In genomic region chr4:145744935-145745644, GRCm38 (mm10) we compare ENCODE assay signal across 8 mouse cellular contexts.
DNase-seq lines count a peak whose midpoint lies in the region; ATAC-seq lines count a peak whose summit lies in the region.
"Not testable (repeated sequence)": the region's sequence is repeated elsewhere in the genome, so short reads cannot be mapped to it uniquely, and the experiment has no call there.

No protein-coding gene starts in this region.

- H3K4me3 ChIP-seq in embryonic facial prominence, embryonic 15.5 days (replicated peaks): peak overlapping the region; percentile 34
- H3K4me3 ChIP-seq in heart, embryonic 12.5 days: peak overlapping the region; percentile 45
- H3K4me3 ChIP-seq in intestine, embryonic 15.5 days (replicated peaks): peak overlapping the region; percentile 31
- peak overlapping the region; percentile 49 for H3K4me3 ChIP-seq in midbrain, embryonic 10.5 days

- not testable (repeated sequence) for H3K4me1 ChIP-seq in embryonic facial prominence, embryonic 15.5 days; heart, embryonic 12.5 days (replicated peaks); intestine, embryonic 15.5 days (replicated peaks); midbrain, embryonic 10.5 days

- not testable (repeated sequence) for H3K9ac ChIP-seq in embryonic facial prominence, embryonic 15.5 days; intestine, embryonic 15.5 days
- peak overlapping the region; percentile 48; the same call in 1 of the 2 replicates for H3K9ac ChIP-seq in heart, embryonic 12.5 days

- H3K27ac ChIP-seq in embryonic facial prominence, embryonic 15.5 days (replicated peaks); heart, embryonic 12.5 days (ENCODE audit: poor library complexity, severe bottlenecking); intestine, embryonic 15.5 days; midbrain, embryonic 10.5 days (replicated peaks): not testable (repeated sequence)

- peak; percentile 46 for ATAC-seq in activated CD4-positive, CD25-positive, alpha-beta regulatory T cell, adult 4 months
- ATAC-seq in embryonic facial prominence, embryonic 15.5 days (ENCODE audit: insufficient number of reproducible peaks, low FRiP score, low TSS enrichment, low read depth): peak; percentile 76
- peak; percentile 92 for ATAC-seq in heart, embryonic 12.5 days (ENCODE audit: insufficient number of reproducible peaks, low FRiP score)
- peak; percentile 98 for ATAC-seq in intestine, embryonic 15.5 days

- H3K36me3 ChIP-seq in embryonic facial prominence, embryonic 15.5 days; heart, embryonic 12.5 days; intestine, embryonic 15.5 days; midbrain, embryonic 10.5 days: not testable (repeated sequence)

- WGBS in embryonic facial prominence, embryonic 15.5 days: 2% methylated on average over 59 of the region's 83 CpGs
- 2% methylated on average over 59 of the region's 83 CpGs for WGBS in heart, embryonic 12.5 days
- 2% methylated on average over 52 of the region's 83 CpGs for WGBS in intestine, embryonic 15.5 days
- 2% methylated on average over 50 of the region's 83 CpGs for WGBS in midbrain, embryonic 10.5 days

- not testable (repeated sequence) for H3K27me3 ChIP-seq in embryonic facial prominence, embryonic 15.5 days; heart, embryonic 12.5 days (replicated peaks); intestine, embryonic 15.5 days (replicated peaks); midbrain, embryonic 10.5 days (ENCODE audit: low read depth, poor library complexity, severe bottlenecking)

- H3K4me2 ChIP-seq in embryonic facial prominence, embryonic 15.5 days (replicated peaks): peak overlapping the region; percentile 47
- peak overlapping the region; percentile 69 for H3K4me2 ChIP-seq in heart, embryonic 12.5 days
- H3K4me2 ChIP-seq in intestine, embryonic 15.5 days (replicated peaks): peak overlapping the region; percentile 58

- peak; percentile 20 for DNase-seq in liver
- peak; percentile 51 for DNase-seq in midbrain, embryonic 10.5 days (ENCODE audit: low spot score)
- peak; percentile 0 for DNase-seq in right cerebral cortex, adult 18-20 months
- DNase-seq in yolk sac, embryonic 10.5 days (ENCODE audit: low spot score): peak; percentile 82

- H3K9me3 ChIP-seq in embryonic facial prominence, embryonic 15.5 days (replicated peaks); heart, embryonic 12.5 days (replicated peaks); intestine, embryonic 15.5 days; midbrain, embryonic 10.5 days (replicated peaks): not testable (repeated sequence)

Comparison
In these comparisons a context has a peak if more than half of its experiments do, and no peak if none do; other contexts are left out.
1. ATAC-seq: peak in every context shown above with its lines; median percentile 98 in intestine, embryonic 15.5 days; 92 in heart, embryonic 12.5 days; 76 in embryonic facial prominence, embryonic 15.5 days; 46 in activated CD4-positive, CD25-positive, alpha-beta regulatory T cell, adult 4 months.
2. DNase-seq: peak in every context shown above with its lines; median percentile 82 in yolk sac, embryonic 10.5 days; 51 in midbrain, embryonic 10.5 days; 20 in liver; 0 in right cerebral cortex, adult 18-20 months.